Mouse (Mus musculus) small intestine, adult 2 months (tissue): ENCODE results near the gene Fancc.

Experiments used
- CTCF ChIP-seq: fragments of 200-500 bp; IDR thresholded peaks from 2 replicates; pipeline ENCODE4 v1.5.1; 2012; ENCODE audit warnings: low read depth, mild to moderate bottlenecking, control low read depth, inconsistent platforms, low read length, moderate library complexity, mixed read lengths; ENCODE audit not compliant: insufficient replicate concordance, insufficient read length; ENCODE audit errors: extremely low read depth
- POLR2A ChIP-seq: fragments of 200-500 bp; IDR thresholded peaks from 2 replicates; pipeline ENCODE4 v1.6.1; 2012; ENCODE audit warnings: low read depth, mild to moderate bottlenecking, control low read depth, inconsistent platforms, low read length, moderate library complexity

GRCm38 (mm10) chr13:63486791-63487706 is 10.0 kb downstream of the Fancc start:
- no peak for TF ChIP-seq CTCF
- no peak for TF ChIP-seq POLR2A
